Mouse (Mus musculus) liver, postnatal 0 days (tissue): ENCODE measurements at regions not wholly inside any gene's neighbourhood (a gene's known extent, or its start where the extent isn't known, plus 50 kb on each side); places are given as distances from the start of the nearest gene placed in this dataset.

ENCODE experiments used
- CTCF ChIP-seq: sonication (generic); IDR thresholded peaks from 2 replicates; pipeline ENCODE4 v1.5.1; 2016; ENCODE audit warnings: antibody characterized with exemption, low read depth
- EP300 ChIP-seq: IDR thresholded peaks from 2 replicates; pipeline ENCODE4 v1.6.1; 2016; ENCODE audit warnings: antibody characterized with exemption, low read depth, mild to moderate bottlenecking

DNA sequence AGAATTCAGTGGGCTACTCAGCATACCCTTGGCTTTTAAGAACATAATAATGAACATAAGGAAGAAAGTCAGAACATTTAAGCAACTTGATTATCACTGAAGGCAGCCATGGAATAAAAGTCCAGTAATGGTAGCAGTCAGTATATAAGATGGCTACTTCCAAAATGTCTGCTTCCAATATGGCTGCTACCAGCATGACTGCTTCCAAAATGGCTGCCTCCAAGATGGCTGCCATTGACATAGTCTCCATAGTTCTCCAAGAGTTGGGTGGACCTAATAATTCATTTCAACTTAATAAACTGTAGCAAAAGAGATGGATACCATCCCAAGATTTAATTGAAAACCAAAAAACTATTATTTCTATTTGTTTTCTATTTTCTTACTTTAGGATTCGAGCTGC lies 62.7 kb upstream of the Lhx5 start:
- no peak for TF ChIP-seq CTCF
- TF ChIP-seq EP300, result no peak
